Mouse (Mus musculus): Measurements from ENCODE around the gene Ei24. TPM values are rescaled to one million over a fixed set of nuclear protein-coding genes. Genes with fewer than 3 reads are reported as not detected.

Gene Ei24
- 68.6 and 86.1 TPM in 2 replicates for polyA plus RNA-seq (2012; rRNA removed; ENCODE audit: low replicate concordance)

GRCm38 (mm10) chr9:36796781-36797555 lies at the start of gene Ei24:
TSS of gene Ei24 (minus strand) at chr9:36797393.

GRCm38 (mm10) chr9:36821644-36822000 lies 24.4 kb upstream of the Ei24 start, which contains the start of gene Fez1:
TSS of gene Fez1 (plus strand) at chr9:36821864.

GRCm38 (mm10) chr9:36767203-36768143 lies 29.7 kb downstream of the Ei24 start, which contains the start of gene Stt3a:
TSS of gene Stt3a (minus strand) at chr9:36767679.

Other genes starting within 250 kb of the Ei24 start
- not detected in 2 replicates for gene Gm17689, start 214.8 kb downstream of the Ei24 start, polyA plus RNA-seq (2012; rRNA removed; ENCODE audit: low replicate concordance)
- not detected in 2 replicates for gene A630095E13Rik, start 154.0 kb downstream of the Ei24 start, polyA plus RNA-seq (2012; rRNA removed; ENCODE audit: low replicate concordance)
- gene Acrv1, start 104.2 kb downstream of the Ei24 start, polyA plus RNA-seq (2012; rRNA removed; ENCODE audit: low replicate concordance) = not detected in 2 replicates
- gene Chek1, start 70.3 kb downstream of the Ei24 start, polyA plus RNA-seq (2012; rRNA removed; ENCODE audit: low replicate concordance) = 0.15 and 0.53 TPM in 2 replicates
- gene Stt3a, start 29.7 kb downstream of the Ei24 start, polyA plus RNA-seq (2012; rRNA removed; ENCODE audit: low replicate concordance) = 48.8 and 57.5 TPM in 2 replicates
- 0.19 and 0.87 TPM in 2 replicates for gene Fez1, start 24.5 kb upstream of the Ei24 start, polyA plus RNA-seq (2012; rRNA removed; ENCODE audit: low replicate concordance)

Measured in duodenum, adult 2 months (tissue).